Mouse (Mus musculus) G1E (cell line): Measurements from ENCODE around the gene Rps27rt. TPM values are rescaled to one million over a fixed set of nuclear protein-coding genes. Genes with fewer than 3 reads are reported as not detected.

Source experiments
- ATAC-seq: 2 replicates; pipeline ENCODE4 v1.8.0; 2016; ENCODE audit warnings: mild to moderate bottlenecking; ENCODE audit not compliant: insufficient number of reproducible peaks, poor library complexity, low FRiP score, severe bottlenecking; ENCODE audit errors: extremely low read depth
- DNase-seq: peaks from one replicate; pipeline ENCODE4 v3.0.0; 2012; ENCODE audit warnings: low spot score
- H3K27me3 ChIP-seq: 2 replicates; pipeline ENCODE4 v1.6.1; 2012; ENCODE audit warnings: mild to moderate bottlenecking, low read length, inconsistent platforms; ENCODE audit not compliant: insufficient read depth
- H3K36me3 ChIP-seq: replicated peaks from 2 replicates; pipeline ENCODE3; 2012; ENCODE audit warnings: mild to moderate bottlenecking, inconsistent platforms
- H3K4me1 ChIP-seq: 2 replicates; pipeline ENCODE4 v1.6.1; 2012; ENCODE audit warnings: low read depth, low read length, inconsistent platforms, mixed read lengths; ENCODE audit not compliant: insufficient read depth
- H3K4me3 ChIP-seq: 2 replicates; pipeline ENCODE4 v1.5.1; 2012; ENCODE audit warnings: low read depth, mild to moderate bottlenecking, inconsistent platforms, low read length, moderate library complexity, mixed read lengths
- H3K9me3 ChIP-seq: replicated peaks from 2 replicates; pipeline ENCODE4 v1.6.1; 2012; ENCODE audit warnings: inconsistent platforms
- CTCF ChIP-seq: IDR thresholded peaks from 2 replicates; pipeline ENCODE4 v1.5.1; 2012; ENCODE audit warnings: low read depth, low read length, inconsistent platforms, mixed read lengths
- GATA1 ChIP-seq: IDR thresholded peaks from 2 replicates; pipeline ENCODE4 v1.6.1; 2012; ENCODE audit warnings: borderline replicate concordance, low read length, inconsistent platforms, mixed read lengths
- GATA2 ChIP-seq: IDR thresholded peaks from 2 replicates; pipeline ENCODE4 v1.6.1; 2012; ENCODE audit warnings: low read depth, low read length, inconsistent platforms, borderline replicate concordance
- POLR2AphosphoS5 ChIP-seq: IDR thresholded peaks from 2 replicates; pipeline ENCODE4 v1.6.1; 2012; ENCODE audit warnings: low read depth, low read length, inconsistent platforms; ENCODE audit not compliant: insufficient replicate concordance
- TAL1 ChIP-seq: conservative IDR thresholded peaks from 2 replicates; pipeline ENCODE4 v1.6.1; 2012; ENCODE audit warnings: low read depth, low read length, inconsistent platforms, mixed read lengths
- polyA plus RNA-seq: library from polyadenylated mRNA; stranded (reverse); fragments of >175 nt; gene quantifications from 2 replicates; pipeline ENCODE4 v1.2.3, GENCODE M21; 2012
- total RNA-seq, 2 experiments: library from RNA; stranded (forward) in 1 of 2; stranded (reverse) in 1 of 2; fragments of 200-1000 nt in 1 of 2; fragments of >200 nt in 1 of 2; fragmentation: Nextera tagmentation in 1 of 2; gene quantifications; 2 replicates each; pipeline ENCODE4 v1.2.3; 2014 to 2017

Rps27rt gene
- total and polyA plus RNA-seq, 3 experiments = 3.0 to 163 (median 104) TPM

- no peaks in the 10 kb centered on the region for H3K36me3 ChIP-seq
- no peak for ATAC-seq
These were observed 13.9 kb upstream of the Rps27rt start for GRCm38 (mm10) chr9:114996489-114996888.

GRCm38 (mm10) chr9:114995716-114996115 is 13.2 kb upstream of the Rps27rt start:
- no peak for TF ChIP-seq GATA1
- no peak for TF ChIP-seq GATA2
- TF ChIP-seq CTCF = no peak
- no peak for TF ChIP-seq POLR2AphosphoS5
- TF ChIP-seq TAL1 = no peak
- Histone ChIP-seq H3K27me3 (no peaks in the 10 kb centered on the region), H3K4me3 (no peak overlapping the region), H3K9me3 (peaks cover 52% of the 10 kb centered on the region), H3K36me3 (no peaks in the 10 kb centered on the region), H3K4me1 (no peaks in the 10 kb centered on the region)
- DNase-seq (no peak), ATAC-seq (no peak)

More at GRCm38 (mm10) chr9:114996489-114996888, 13.9 kb upstream of the Rps27rt start:
- Histone ChIP-seq H3K4me3 (no peak overlapping the region), H3K4me1 (no peaks in the 10 kb centered on the region), H3K9me3 (peaks cover 52% of the 10 kb centered on the region), H3K27me3 (no peaks in the 10 kb centered on the region)
- no peak for DNase-seq
- TF ChIP-seq TAL1 (no peak), CTCF (no peak), GATA2 (no peak), GATA1 (no peak), POLR2AphosphoS5 (no peak)

GRCm38 (mm10) chr9:114995250-114995649 is 12.7 kb upstream of the Rps27rt start:
- Histone ChIP-seq H3K4me1 (no peaks in the 10 kb centered on the region), H3K27me3 (no peaks in the 10 kb centered on the region), H3K4me3 (no peak overlapping the region), H3K9me3 (peaks cover 55% of the 10 kb centered on the region), H3K36me3 (no peaks in the 10 kb centered on the region)
- ATAC-seq (no peak), DNase-seq (no peak)
- TF ChIP-seq GATA2 (no peak), TAL1 (no peak), POLR2AphosphoS5 (no peak), GATA1 (no peak), CTCF (no peak)

- no peak for TF ChIP-seq CTCF
- no peak for TF ChIP-seq GATA2
- no peak for TF ChIP-seq TAL1
- no peak for TF ChIP-seq GATA1
- TF ChIP-seq POLR2AphosphoS5 = no peak
- no peak for ATAC-seq
These were observed 10.0 kb upstream of the Rps27rt start for GRCm38 (mm10) chr9:114992528-114992927.

GRCm38 (mm10) chr9:114990421-114990820 is 7.9 kb upstream of the Rps27rt start:
- DNase-seq = no peak
- no peak for ATAC-seq
- Histone ChIP-seq H3K4me1 (no peaks in the 10 kb centered on the region), H3K36me3 (no peaks in the 10 kb centered on the region), H3K4me3 (no peak overlapping the region), H3K27me3 (peaks cover 3% of the 10 kb centered on the region; the same call in 1 of the 2 replicates), H3K9me3 (peaks cover 76% of the 10 kb centered on the region)
- TF ChIP-seq POLR2AphosphoS5 = no peak
- no peak for TF ChIP-seq GATA2
- TF ChIP-seq TAL1 = no peak
- TF ChIP-seq GATA1 = no peak
- no peak for TF ChIP-seq CTCF

More at GRCm38 (mm10) chr9:114992528-114992927, 10.0 kb upstream of the Rps27rt start:
- Histone ChIP-seq H3K27me3 (peaks cover 3% of the 10 kb centered on the region; the same call in 1 of the 2 replicates), H3K36me3 (no peaks in the 10 kb centered on the region), H3K9me3 (peaks cover 62% of the 10 kb centered on the region), H3K4me3 (no peak overlapping the region), H3K4me1 (no peaks in the 10 kb centered on the region)
- no peak for DNase-seq

- Histone ChIP-seq H3K4me1 (no peaks in the 10 kb centered on the region), H3K36me3 (no peaks in the 10 kb centered on the region), H3K9me3 (peaks cover 76% of the 10 kb centered on the region), H3K4me3 (peak overlapping the region; percentile 47; the same call in 1 of the 2 replicates), H3K27me3 (peaks cover 3% of the 10 kb centered on the region; the same call in 1 of the 2 replicates)
- DNase-seq = no peak
- no peak for ATAC-seq
- TF ChIP-seq POLR2AphosphoS5 = no peak
- TF ChIP-seq TAL1 = no peak
- no peak for TF ChIP-seq GATA1
- TF ChIP-seq GATA2 = no peak
- no peak for TF ChIP-seq CTCF
These were observed 6.2 kb upstream of the Rps27rt start for GRCm38 (mm10) chr9:114988610-114989327.
